Mouse (Mus musculus): ENCODE measurements around the gene Mag.
A peak's percentile ranks its signal among the peaks of the same experiment; 100 is the strongest.
"Not testable (repeated sequence)": the region's sequence is repeated elsewhere in the genome, so short reads cannot be mapped to it uniquely, and the experiment has no call there.

Mag gene

DNA sequence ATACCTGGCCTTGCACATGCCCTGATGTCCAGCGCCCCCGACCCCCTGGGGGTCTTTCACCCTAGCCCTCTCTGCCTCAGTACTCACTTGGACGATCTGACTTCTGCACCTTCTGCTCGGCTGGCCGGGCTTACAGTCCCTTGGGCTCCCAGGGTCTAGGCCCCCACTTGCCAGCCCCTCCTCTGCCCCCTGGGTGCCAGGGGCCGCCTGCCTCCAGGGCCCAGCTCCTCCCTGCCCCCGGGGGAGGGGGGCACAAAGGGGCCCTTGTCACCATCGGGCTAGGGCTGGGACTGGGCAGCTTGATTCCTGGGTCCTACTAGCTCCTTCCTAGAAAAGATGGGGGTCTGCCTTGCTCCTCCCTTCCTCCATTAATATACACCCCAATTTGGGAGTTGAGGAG lies at the start of gene Mag:
TSS of gene Mag (minus strand) at position 142 of the 400 bp plus-strand sequence.
- no peak for DNase-seq (ENCODE audit: low read depth, low spot score)

- DNase-seq (ENCODE audit: low read depth, low spot score), result no peak
These were observed 49.7 kb upstream of the Mag start for GRCm38 (mm10) chr7:30964366-30964765.

DNA sequence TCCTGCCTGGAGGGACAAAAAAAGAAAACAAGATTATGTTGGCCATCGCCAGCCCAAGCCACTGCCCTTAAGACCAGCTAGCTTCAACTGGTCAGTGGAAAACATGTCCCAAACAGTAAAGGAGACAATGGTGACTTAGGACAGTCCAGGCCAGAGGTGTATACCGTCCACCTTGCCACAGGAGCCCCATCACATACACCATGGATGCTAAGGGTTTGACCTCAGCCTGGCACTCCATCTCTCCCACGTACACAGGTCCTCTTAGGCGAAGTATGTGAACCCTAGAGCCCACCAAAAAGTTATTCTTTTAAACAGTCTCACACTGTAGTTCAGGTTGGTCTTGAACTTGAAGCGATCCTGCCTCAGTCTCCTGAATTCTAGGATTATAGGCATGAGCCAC lies 48.2 kb upstream of the Mag start:
- DNase-seq (ENCODE audit: low read depth, low spot score), result no peak

GRCm38 (mm10) chr7:30959786-30960349 lies 45.2 kb upstream of the Mag start:
- DNase-seq (ENCODE audit: low read depth, low spot score), result no peak

DNA sequence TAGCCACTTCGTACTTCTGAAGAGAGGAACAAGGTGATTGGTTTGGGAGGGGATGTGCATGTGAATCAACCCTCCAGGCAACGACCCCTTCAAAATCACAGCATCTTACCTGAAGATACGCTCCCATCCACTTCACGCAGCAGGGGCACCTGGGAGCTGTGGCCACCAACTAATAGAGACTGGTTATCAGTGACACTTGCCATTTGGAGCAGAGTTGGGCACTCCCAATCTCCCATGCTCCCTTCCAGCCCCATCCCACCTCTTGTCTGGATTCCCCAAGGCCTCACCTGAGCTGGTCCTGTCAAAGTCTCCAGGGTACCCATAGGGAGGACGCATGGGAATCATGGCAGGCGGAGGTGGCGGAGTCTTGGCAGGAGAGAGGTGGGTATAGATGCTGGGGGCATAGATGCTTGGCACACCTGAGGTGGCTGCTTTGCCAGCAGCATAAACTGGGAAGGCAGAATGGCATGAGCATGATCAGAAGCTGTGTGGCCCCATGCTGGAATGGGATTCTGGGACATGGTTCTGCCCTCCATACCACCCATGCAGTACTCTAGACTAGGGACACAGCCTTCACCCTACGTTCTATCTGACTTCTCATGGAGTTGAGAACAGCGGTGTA lies 44.3 kb upstream of the Mag start:
- no peak for DNase-seq (ENCODE audit: low read depth, low spot score)

GRCm38 (mm10) chr7:30958109-30958865 lies 43.6 kb upstream of the Mag start:
- no peak for DNase-seq (ENCODE audit: low read depth, low spot score)

- DNase-seq (ENCODE audit: low read depth, low spot score), result peak; percentile 82
These were observed 42.7 kb upstream of the Mag start for GRCm38 (mm10) chr7:30957367-30957783.

GRCm38 (mm10) chr7:30956756-30957366 lies 42.2 kb upstream of the Mag start, which contains the start of gene Usf2:
Usf2 (minus strand) TSS chr7:30956803.
- peak; percentile 77 for DNase-seq (ENCODE audit: low read depth, low spot score)

GRCm38 (mm10) chr7:30956357-30956751 lies 41.7 kb upstream of the Mag start:
- no peak for DNase-seq (ENCODE audit: low read depth, low spot score)

DNA sequence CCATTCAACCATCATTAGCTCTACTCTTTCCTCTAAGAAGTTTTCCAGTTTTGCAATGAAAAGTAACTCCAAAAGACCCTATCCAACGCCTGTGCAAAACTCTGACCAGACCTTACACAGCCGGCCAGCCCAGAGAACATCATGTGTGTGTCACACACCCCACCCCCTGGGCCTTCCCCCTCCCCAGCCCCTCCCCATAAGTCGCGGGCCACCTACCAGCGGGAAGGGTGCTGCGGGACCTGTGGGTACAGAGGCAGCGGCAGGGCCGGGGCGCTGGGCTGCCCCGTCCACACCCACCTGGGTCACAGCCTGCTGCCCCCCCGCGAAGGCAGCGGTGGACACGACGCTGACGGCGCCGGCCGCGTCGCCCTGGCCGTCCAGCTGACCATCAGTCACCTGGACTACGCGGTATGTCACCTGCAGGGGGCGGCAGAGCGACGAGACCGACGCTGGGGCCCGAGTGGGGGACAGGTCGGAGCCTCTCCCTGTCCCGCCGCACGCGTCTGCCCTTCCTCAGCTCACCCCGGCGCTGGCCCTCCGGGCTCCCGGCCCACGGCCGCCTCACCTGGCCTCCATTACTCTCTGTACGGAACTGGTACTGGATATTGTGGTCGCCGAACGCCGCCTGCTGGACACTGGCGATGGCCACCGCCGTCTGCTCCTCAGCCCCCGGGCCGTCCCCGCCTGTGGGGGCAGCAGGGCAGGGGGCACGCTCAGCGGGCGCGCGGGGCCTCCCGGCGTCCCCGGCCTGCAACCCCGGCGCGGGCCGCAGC lies 41.1 kb upstream of the Mag start:
- peak; percentile 84 for DNase-seq (ENCODE audit: low read depth, low spot score)

- DNase-seq (ENCODE audit: low read depth, low spot score), result no peak
These were observed 40.4 kb upstream of the Mag start for GRCm38 (mm10) chr7:30954971-30955520.

DNA sequence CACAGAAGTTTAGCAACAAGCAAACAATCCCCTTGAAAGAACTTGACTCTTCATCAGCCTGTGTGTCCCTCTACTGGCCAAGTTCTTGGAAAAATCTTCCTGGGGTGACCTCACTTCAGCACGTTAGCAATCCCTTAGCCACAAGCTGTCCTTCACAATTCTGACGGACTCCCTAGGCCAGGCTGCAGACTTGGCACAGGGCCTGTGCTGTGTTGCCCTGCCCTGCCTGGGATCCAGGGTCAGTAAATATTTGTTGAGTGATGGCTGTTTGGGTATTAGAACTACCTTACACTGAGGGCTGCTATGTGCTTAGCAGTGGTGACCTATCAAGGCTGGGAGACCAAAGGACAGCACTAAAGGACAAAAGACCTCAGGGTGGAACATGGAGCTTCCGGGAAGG lies 39.4 kb upstream of the Mag start:
- DNase-seq (ENCODE audit: low read depth, low spot score), result no peak

DNA sequence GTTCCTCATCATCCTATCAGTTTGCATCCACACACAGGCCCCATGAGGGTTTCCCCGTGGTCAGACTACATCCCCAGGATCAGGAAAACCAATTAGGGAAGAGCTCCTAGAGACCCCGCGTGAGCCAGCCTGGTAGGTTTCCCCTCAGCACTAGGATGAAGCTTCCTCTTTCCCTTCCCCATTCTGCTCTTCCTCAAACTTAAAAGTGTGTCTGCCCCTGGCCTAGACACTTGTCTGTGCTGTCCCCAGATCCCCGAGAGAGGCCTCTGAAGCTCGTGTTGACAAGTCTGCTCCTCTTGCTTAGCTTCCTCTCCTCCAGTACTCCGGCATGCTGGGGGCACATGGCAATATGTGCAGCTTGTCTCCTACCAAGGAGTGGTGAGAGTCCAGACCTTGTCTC lies 38.8 kb upstream of the Mag start:
- DNase-seq (ENCODE audit: low read depth, low spot score), result no peak

GRCm38 (mm10) chr7:30952441-30953265 lies 38.0 kb upstream of the Mag start:
- DNase-seq (ENCODE audit: low read depth, low spot score), result no peak

DNA sequence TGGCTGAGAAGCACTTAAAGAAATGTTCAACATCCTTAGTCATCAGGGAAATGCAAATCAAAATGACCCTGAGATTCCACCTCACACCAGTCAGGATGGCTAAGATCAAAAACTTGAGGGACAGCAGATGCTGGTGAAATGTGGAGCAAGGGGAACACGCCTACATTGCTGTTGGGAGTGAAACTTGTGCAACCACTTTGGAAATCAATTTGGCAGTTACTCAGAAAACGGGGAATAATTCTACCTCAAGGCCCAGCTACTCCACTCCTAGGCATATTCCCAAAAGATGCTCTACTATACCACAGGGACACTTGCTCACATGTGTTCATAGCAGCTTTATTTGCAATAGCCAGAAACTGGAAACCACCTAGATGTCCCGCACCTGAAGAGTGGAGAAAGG lies 35.2 kb upstream of the Mag start:
- not testable (repeated sequence) for DNase-seq (ENCODE audit: low read depth, low spot score)

- DNase-seq (ENCODE audit: low read depth, low spot score), result no peak
These were observed 31.2 kb upstream of the Mag start for GRCm38 (mm10) chr7:30945876-30946275.

DNA sequence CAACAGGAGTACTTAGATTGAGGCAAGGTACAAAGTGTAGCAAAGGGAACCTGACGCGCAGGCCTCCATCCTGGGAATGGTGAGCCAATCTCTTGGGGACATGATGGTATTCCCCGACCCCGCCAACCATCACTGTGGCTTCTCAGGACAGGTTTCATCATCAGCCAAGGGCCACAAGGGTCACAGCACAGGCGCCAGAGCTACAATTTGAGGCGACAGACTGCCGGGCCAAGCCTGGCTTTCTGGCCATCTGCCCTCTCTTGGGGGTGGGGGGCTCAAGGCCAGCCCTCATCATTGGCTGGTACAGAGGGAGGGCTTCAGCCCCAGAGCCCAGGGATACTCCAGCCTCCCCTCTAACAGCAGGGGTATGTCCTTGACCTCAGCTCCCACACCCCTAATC lies 30.8 kb upstream of the Mag start:
- not testable (repeated sequence) for DNase-seq (ENCODE audit: low read depth, low spot score)

DNA sequence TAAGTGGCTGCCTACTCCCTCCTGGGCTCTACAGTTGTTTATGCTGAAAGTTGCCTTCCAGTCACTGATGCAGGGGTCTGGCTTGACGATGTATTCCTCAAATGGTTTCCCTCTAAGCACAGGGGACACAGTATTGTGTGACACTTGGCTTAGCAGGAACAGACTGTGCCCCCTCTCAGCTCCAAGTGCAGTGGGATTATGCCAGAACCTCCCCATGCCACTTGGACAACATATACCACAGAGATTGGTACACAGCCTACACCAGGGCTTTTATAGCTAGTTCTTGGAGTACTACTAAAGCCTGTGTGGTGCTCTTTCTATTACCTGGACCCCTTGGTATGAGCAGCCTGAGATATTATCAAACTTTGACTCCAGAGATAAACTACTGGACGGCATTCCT lies 30.0 kb upstream of the Mag start:
- not testable (repeated sequence) for DNase-seq (ENCODE audit: low read depth, low spot score)

DNA sequence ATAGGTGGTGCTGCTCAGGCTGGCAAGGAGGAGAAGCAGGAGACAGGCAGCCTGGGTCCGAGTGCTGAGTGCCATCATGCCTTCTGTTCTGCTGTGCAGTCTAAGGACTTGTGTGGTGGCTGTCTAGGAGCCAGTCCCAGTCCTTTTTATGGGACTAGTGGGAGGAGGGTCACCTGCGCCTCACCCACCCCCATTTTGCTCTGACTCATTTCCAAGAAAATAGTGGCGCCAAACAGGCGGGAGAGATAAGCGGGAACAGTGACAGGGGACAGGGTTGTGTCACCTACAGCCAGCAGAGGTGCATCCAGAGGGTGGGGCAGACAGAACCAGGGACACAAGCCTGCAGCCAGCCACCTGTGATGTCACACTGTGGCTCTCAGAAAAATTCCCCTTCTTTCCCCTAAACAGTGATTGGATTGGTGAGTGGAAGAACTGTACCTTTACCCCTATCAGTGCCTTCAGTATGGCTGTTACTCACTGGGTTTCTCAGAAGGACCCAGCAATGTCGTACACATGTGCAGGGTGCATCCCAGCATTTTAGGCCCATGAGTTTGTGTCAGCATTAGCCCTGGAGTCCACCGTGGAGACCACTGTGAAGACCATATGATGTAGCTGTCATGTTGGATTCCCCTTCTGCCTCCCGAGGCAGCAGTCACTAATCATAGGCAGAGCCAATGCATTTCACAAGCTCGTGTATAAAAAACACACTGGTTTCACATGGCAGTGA lies 29.4 kb upstream of the Mag start, which contains the start of gene Hamp:
TSS of gene Hamp (minus strand) at position 124 of the 727 bp plus-strand sequence.
- no peak for DNase-seq (ENCODE audit: low read depth, low spot score)

DNA sequence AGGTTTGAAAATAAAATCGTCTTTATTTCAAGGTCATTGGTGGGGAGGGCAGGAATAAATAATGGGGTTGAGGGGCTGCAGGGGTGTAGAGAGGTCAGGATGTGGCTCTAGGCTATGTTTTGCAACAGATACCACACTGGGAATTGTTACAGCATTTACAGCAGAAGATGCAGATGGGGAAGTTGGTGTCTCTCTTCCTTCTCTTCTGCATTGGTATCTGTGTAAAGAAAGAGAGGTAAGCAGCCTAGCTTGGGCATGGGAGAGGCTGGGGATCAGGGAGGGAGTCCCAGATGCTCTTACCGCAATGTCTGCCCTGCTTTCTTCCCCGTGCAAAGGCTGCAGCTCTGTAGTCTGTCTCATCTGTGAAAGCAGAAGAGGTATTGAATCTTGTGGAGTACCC lies 27.7 kb upstream of the Mag start:
- DNase-seq (ENCODE audit: low read depth, low spot score), result not testable (repeated sequence)
